Mouse (Mus musculus): ENCODE data around the gene Ephb2. TPM values are rescaled to one million over a fixed set of nuclear protein-coding genes. Genes with fewer than 3 reads are reported as not detected.

Ephb2 gene
- polyA plus RNA-seq, 1 experiment from 2014 or later = 5.8 TPM

- no peak overlapping the region for H3K4me2 ChIP-seq
- H3K27me3 ChIP-seq = no peaks in the 10 kb centered on the region
- ATAC-seq (ENCODE audit: borderline replicate concordance, extremely low read depth, low FRiP score, low TSS enrichment) = no peak
- no peaks in the 10 kb centered on the region for H3K9me3 ChIP-seq
- H3K36me3 ChIP-seq = no peaks in the 10 kb centered on the region
- WGBS = 72% methylated on average over 3 of the region's 3 CpGs
- H3K4me3 ChIP-seq = no peak overlapping the region
- H3K27ac ChIP-seq = no peak overlapping the region
- no peak overlapping the region for H3K9ac ChIP-seq
- no peaks in the 10 kb centered on the region for H3K4me1 ChIP-seq
Observed at GRCm38 (mm10) chr4:136657914-136658313, 177.9 kb downstream of the Ephb2 start.

- WGBS = 75% methylated on average over 10 of the region's 10 CpGs
- H3K4me2 ChIP-seq = no peak overlapping the region
- H3K4me1 ChIP-seq = peaks cover 9% of the 10 kb centered on the region
- H3K9me3 ChIP-seq = no peaks in the 10 kb centered on the region
- no peaks in the 10 kb centered on the region for H3K36me3 ChIP-seq
- no peak overlapping the region for H3K4me3 ChIP-seq
- ATAC-seq (ENCODE audit: borderline replicate concordance, extremely low read depth, low FRiP score, low TSS enrichment) = no peak
- H3K27me3 ChIP-seq = no peaks in the 10 kb centered on the region
- H3K27ac ChIP-seq = no peak overlapping the region
- H3K9ac ChIP-seq = no peak overlapping the region
Observed at GRCm38 (mm10) chr4:136653692-136654234, 182.0 kb downstream of the Ephb2 start.

- no peaks in the 10 kb centered on the region for H3K36me3 ChIP-seq
- no peak overlapping the region for H3K9ac ChIP-seq
- no peak for ATAC-seq (ENCODE audit: borderline replicate concordance, extremely low read depth, low FRiP score, low TSS enrichment)
- peaks cover 9% of the 10 kb centered on the region for H3K4me1 ChIP-seq
- 47% methylated on average over 6 of the region's 6 CpGs for WGBS
- H3K4me3 ChIP-seq = no peak overlapping the region
- H3K27ac ChIP-seq = no peak overlapping the region
- no peaks in the 10 kb centered on the region for H3K9me3 ChIP-seq
- no peaks in the 10 kb centered on the region for H3K27me3 ChIP-seq
- no peak overlapping the region for H3K4me2 ChIP-seq
Observed at GRCm38 (mm10) chr4:136653019-136653418, 182.8 kb downstream of the Ephb2 start.

GRCm38 (mm10) chr4:136652528-136652910 lies 183.3 kb downstream of the Ephb2 start:
- Histone ChIP-seq H3K9ac (no peak overlapping the region), H3K36me3 (no peaks in the 10 kb centered on the region), H3K4me1 (peaks cover 9% of the 10 kb centered on the region), H3K27me3 (no peaks in the 10 kb centered on the region), H3K9me3 (no peaks in the 10 kb centered on the region), H3K27ac (no peak overlapping the region), H3K4me3 (no peak overlapping the region), H3K4me2 (no peak overlapping the region)
- whole genome bisulfite sequencing = 72% methylated on average over 11 of the region's 11 CpGs
- no peak for ATAC-seq (ENCODE audit: borderline replicate concordance, extremely low read depth, low FRiP score, low TSS enrichment)

- peaks cover 9% of the 10 kb centered on the region for H3K4me1 ChIP-seq
- H3K27me3 ChIP-seq = no peaks in the 10 kb centered on the region
- H3K9ac ChIP-seq = no peak overlapping the region
- no peaks in the 10 kb centered on the region for H3K9me3 ChIP-seq
- H3K36me3 ChIP-seq = no peaks in the 10 kb centered on the region
- WGBS = 71% methylated on average over 13 of the region's 13 CpGs
- ATAC-seq (ENCODE audit: borderline replicate concordance, extremely low read depth, low FRiP score, low TSS enrichment) = no peak
- no peak overlapping the region for H3K4me3 ChIP-seq
- no peak overlapping the region for H3K4me2 ChIP-seq
- no peak overlapping the region for H3K27ac ChIP-seq
Observed at GRCm38 (mm10) chr4:136651882-136652527, 183.8 kb downstream of the Ephb2 start.

- Histone ChIP-seq H3K27ac (no peak overlapping the region), H3K4me2 (no peak overlapping the region), H3K4me1 (peaks cover 9% of the 10 kb centered on the region), H3K9me3 (no peaks in the 10 kb centered on the region), H3K9ac (no peak overlapping the region), H3K27me3 (no peaks in the 10 kb centered on the region), H3K4me3 (no peak overlapping the region), H3K36me3 (no peaks in the 10 kb centered on the region)
- WGBS = 60% methylated on average over 3 of the region's 3 CpGs
- no peak for ATAC-seq (ENCODE audit: borderline replicate concordance, extremely low read depth, low FRiP score, low TSS enrichment)
Observed at GRCm38 (mm10) chr4:136651357-136651811, 184.4 kb downstream of the Ephb2 start.

GRCm38 (mm10) chr4:136650261-136650660 lies 185.5 kb downstream of the Ephb2 start:
- no peaks in the 10 kb centered on the region for H3K27me3 ChIP-seq
- H3K36me3 ChIP-seq = no peaks in the 10 kb centered on the region
- H3K9ac ChIP-seq = no peak overlapping the region
- H3K9me3 ChIP-seq = no peaks in the 10 kb centered on the region
- peaks cover 9% of the 10 kb centered on the region for H3K4me1 ChIP-seq
- no peak overlapping the region for H3K4me2 ChIP-seq
- no peak overlapping the region for H3K27ac ChIP-seq
- 82% methylated on average over 8 of the region's 8 CpGs for WGBS
- no peak overlapping the region for H3K4me3 ChIP-seq
- ATAC-seq (ENCODE audit: borderline replicate concordance, extremely low read depth, low FRiP score, low TSS enrichment) = no peak

- Histone ChIP-seq H3K36me3 (no peaks in the 10 kb centered on the region), H3K4me1 (peaks cover 9% of the 10 kb centered on the region), H3K9ac (no peak overlapping the region), H3K27me3 (no peaks in the 10 kb centered on the region), H3K27ac (no peak overlapping the region), H3K9me3 (no peaks in the 10 kb centered on the region), H3K4me3 (no peak overlapping the region), H3K4me2 (peak overlapping the region; percentile 28)
- peak; percentile 53; the same call in 1 of the 2 replicates for ATAC-seq (ENCODE audit: borderline replicate concordance, extremely low read depth, low FRiP score, low TSS enrichment)
- 31% methylated on average over 13 of the region's 13 CpGs for WGBS
Observed at GRCm38 (mm10) chr4:136649480-136650196, 186.2 kb downstream of the Ephb2 start.

- WGBS = 7% methylated on average over 11 of the region's 11 CpGs
- Histone ChIP-seq H3K27ac (no peak overlapping the region), H3K9me3 (no peaks in the 10 kb centered on the region), H3K27me3 (no peaks in the 10 kb centered on the region), H3K4me3 (no peak overlapping the region), H3K9ac (no peak overlapping the region), H3K36me3 (no peaks in the 10 kb centered on the region), H3K4me2 (peak overlapping the region; percentile 28), H3K4me1 (peaks cover 9% of the 10 kb centered on the region)
- ATAC-seq (ENCODE audit: borderline replicate concordance, extremely low read depth, low FRiP score, low TSS enrichment) = peak; percentile 16; the same call in 1 of the 2 replicates
Observed at GRCm38 (mm10) chr4:136648922-136649479, 186.8 kb downstream of the Ephb2 start.

- Histone ChIP-seq H3K27me3 (peaks cover 42% of the 10 kb centered on the region), H3K36me3 (no peaks in the 10 kb centered on the region), H3K9ac (no peak overlapping the region), H3K4me2 (peak overlapping the region; percentile 97), H3K27ac (no peak overlapping the region), H3K4me3 (peak overlapping the region; percentile 20; the same call in 1 of the 2 replicates), H3K9me3 (no peaks in the 10 kb centered on the region), H3K4me1 (peaks cover 16% of the 10 kb centered on the region)
- ATAC-seq (ENCODE audit: borderline replicate concordance, extremely low read depth, low FRiP score, low TSS enrichment) = no peak
- 8% methylated on average over 10 of the region's 10 CpGs for WGBS
Observed at GRCm38 (mm10) chr4:136638890-136639289, 196.9 kb downstream of the Ephb2 start.

GRCm38 (mm10) chr4:136638230-136638750 lies 197.5 kb downstream of the Ephb2 start:
- 34% methylated on average over 7 of the region's 7 CpGs for WGBS
- H3K4me2 ChIP-seq = peak overlapping the region; percentile 97

More at GRCm38 (mm10) chr4:136638230-136638750, 197.5 kb downstream of the Ephb2 start:
- H3K4me3 ChIP-seq = no peak overlapping the region
- H3K4me1 ChIP-seq = peaks cover 16% of the 10 kb centered on the region
- no peaks in the 10 kb centered on the region for H3K9me3 ChIP-seq
- no peak for ATAC-seq (ENCODE audit: borderline replicate concordance, extremely low read depth, low FRiP score, low TSS enrichment)
- H3K27me3 ChIP-seq = peaks cover 42% of the 10 kb centered on the region
- H3K36me3 ChIP-seq = no peaks in the 10 kb centered on the region
- no peak overlapping the region for H3K27ac ChIP-seq
- H3K9ac ChIP-seq = no peak overlapping the region

All from lung, embryonic 15.5 days (tissue).